Mouse (Mus musculus) MEL (cell line): ENCODE measurements around the gene Eif2s2. TPM values are rescaled to one million over a fixed set of nuclear protein-coding genes. Genes with fewer than 3 reads are reported as not detected.

Source experiments
- DNase-seq: peaks from one replicate; pipeline ENCODE4 v3.0.0; 2011; ENCODE audit warnings: low read depth, low spot score
- H3K27ac ChIP-seq: 2 replicates; pipeline ENCODE4 v1.5.1; 2012; ENCODE audit warnings: low read depth, mild to moderate bottlenecking, control low read depth, low read length, moderate library complexity; ENCODE audit not compliant: control insufficient read depth
- H3K27me3 ChIP-seq, 2 experiments: fragments of 150-350 bp in 1 of 2; sonication (generic) in 1 of 2; 2 replicates each; pipeline ENCODE4 v1.6.1; 2012; ENCODE audit warnings: low read length in 2 of 2, mild to moderate bottlenecking in 2 of 2, improper control_type of control experiment in 1 of 2, moderate library complexity in 1 of 2; ENCODE audit not compliant: insufficient read depth in 2 of 2, control insufficient read depth in 1 of 2
- H3K36me3 ChIP-seq, 2 experiments: 2 replicates each; pipeline ENCODE4 v1.6.1; 2012 to 2014; ENCODE audit warnings: low read length in 2 of 2, improper control_type of control experiment in 1 of 2, inconsistent platforms in 1 of 2, mild to moderate bottlenecking in 1 of 2; ENCODE audit not compliant: insufficient read depth in 2 of 2, control insufficient read depth in 1 of 2
- H3K4me1 ChIP-seq, 2 experiments: fragments of 150-350 bp in 1 of 2; sonication (generic) in 1 of 2; 2 replicates each; pipeline ENCODE4 v1.6.1; 2012; ENCODE audit warnings: low read length in 2 of 2, improper control_type of control experiment in 1 of 2, mild to moderate bottlenecking in 1 of 2; ENCODE audit not compliant: insufficient read depth in 2 of 2, control insufficient read depth in 1 of 2
- H3K4me3 ChIP-seq, 2 experiments: fragments of 150-350 bp in 1 of 2; sonication (generic) in 1 of 2; 2 replicates each; pipeline ENCODE4 v1.5.1; 2012; ENCODE audit warnings: low read depth in 2 of 2, low read length in 2 of 2, mild to moderate bottlenecking in 2 of 2, moderate library complexity in 2 of 2, control low read depth in 1 of 2, improper control_type of control experiment in 1 of 2; ENCODE audit not compliant: control insufficient read depth in 1 of 2, insufficient read depth in 1 of 2
- H3K79me2 ChIP-seq: 2 replicates; pipeline ENCODE4 v1.6.1; 2012; ENCODE audit warnings: mild to moderate bottlenecking, low read length, moderate library complexity; ENCODE audit not compliant: control insufficient read depth, poor library complexity, insufficient read depth
- H3K9ac ChIP-seq: 2 replicates; pipeline ENCODE4 v1.6.1; 2012; ENCODE audit warnings: low read depth, mild to moderate bottlenecking, control low read depth, low read length, moderate library complexity; ENCODE audit not compliant: control insufficient read depth, poor library complexity, severe bottlenecking
- H3K9me3 ChIP-seq: fragments of 150-350 bp; sonication (generic); replicated peaks from 2 replicates; pipeline ENCODE4 v1.6.1; 2012; ENCODE audit warnings: mild to moderate bottlenecking, low read length, improper control_type of control experiment, moderate library complexity; ENCODE audit not compliant: insufficient read depth
- CHD1 ChIP-seq: IDR thresholded peaks from 2 replicates; pipeline ENCODE4 v1.6.1; 2012; ENCODE audit warnings: low read depth, mild to moderate bottlenecking, inconsistent platforms, low read length, improper control_type of control experiment
- CHD2 ChIP-seq: IDR thresholded peaks from 2 replicates; pipeline ENCODE4 v1.6.1; 2011; ENCODE audit warnings: low read length, improper control_type of control experiment
- CTCF ChIP-seq, 3 experiments: IDR thresholded peaks in 2 of 3; conservative IDR thresholded peaks in 1 of 3; 2 replicates each; pipeline ENCODE4 v1.5.1; 2011 to 2012; ENCODE audit warnings: low read length in 3 of 3, low read depth in 2 of 3, mild to moderate bottlenecking in 2 of 3, improper control_type of control experiment in 1 of 3, inconsistent platforms in 1 of 3, mixed read lengths in 1 of 3, moderate library complexity in 1 of 3; ENCODE audit not compliant: control insufficient read depth in 1 of 3, insufficient read depth in 1 of 3, poor library complexity in 1 of 3, severe bottlenecking in 1 of 3
- ELF1 ChIP-seq: IDR thresholded peaks from 2 replicates; pipeline ENCODE4 v1.6.1; 2014; ENCODE audit warnings: low read depth, mild to moderate bottlenecking, inconsistent platforms, low read length, improper control_type of control experiment, moderate library complexity
- EP300 ChIP-seq, 2 experiments: IDR thresholded peaks; 2 replicates each; pipeline ENCODE4 v1.6.1; 2011; ENCODE audit warnings: improper control_type of control experiment in 2 of 2, low read length in 2 of 2, low read depth in 1 of 2, mild to moderate bottlenecking in 1 of 2
- ETS1 ChIP-seq: IDR thresholded peaks from 2 replicates; pipeline ENCODE4 v1.6.1; 2012; ENCODE audit warnings: low read depth, mild to moderate bottlenecking, inconsistent platforms, low read length, improper control_type of control experiment, moderate library complexity
- GABPA ChIP-seq: IDR thresholded peaks from 2 replicates; pipeline ENCODE4 v1.6.1; 2012; ENCODE audit warnings: low read depth, mild to moderate bottlenecking, inconsistent platforms, low read length, improper control_type of control experiment, moderate library complexity
- GATA1 ChIP-seq: IDR thresholded peaks from 2 replicates; pipeline ENCODE4 v1.6.1; 2011; ENCODE audit warnings: low read depth, low read length, improper control_type of control experiment
- HCFC1 ChIP-seq: IDR thresholded peaks from 2 replicates; pipeline ENCODE4 v1.6.1; 2012; ENCODE audit warnings: low read depth, mild to moderate bottlenecking, inconsistent platforms, low read length, improper control_type of control experiment, moderate library complexity
- MAFK ChIP-seq: IDR thresholded peaks from 2 replicates; pipeline ENCODE4 v1.6.1; 2011; ENCODE audit warnings: low read depth, mild to moderate bottlenecking, low read length, improper control_type of control experiment, borderline replicate concordance
- MAZ ChIP-seq: IDR thresholded peaks from 2 replicates; pipeline ENCODE4 v1.6.1; 2012; ENCODE audit warnings: low read depth, mild to moderate bottlenecking, inconsistent platforms, low read length, improper control_type of control experiment
- MEF2A ChIP-seq: IDR thresholded peaks from 2 replicates; pipeline ENCODE4 v1.6.1; 2014; ENCODE audit warnings: low read depth, mild to moderate bottlenecking, inconsistent platforms, low read length, improper control_type of control experiment; ENCODE audit not compliant: poor library complexity, insufficient replicate concordance, severe bottlenecking; ENCODE audit errors: extremely low read depth
- MXI1 ChIP-seq: IDR thresholded peaks from 2 replicates; pipeline ENCODE4 v1.6.1; 2011; ENCODE audit warnings: mild to moderate bottlenecking, low read depth, low read length, improper control_type of control experiment
- NRF1 ChIP-seq: IDR thresholded peaks from 2 replicates; pipeline ENCODE4 v1.6.1; 2014; ENCODE audit warnings: low read depth, mild to moderate bottlenecking, inconsistent platforms, low read length, improper control_type of control experiment, moderate library complexity; ENCODE audit not compliant: poor library complexity, insufficient read depth, severe bottlenecking
- POLR2AphosphoS2 ChIP-seq: IDR thresholded peaks from 2 replicates; pipeline ENCODE4 v1.6.1; 2011; ENCODE audit warnings: low read length, improper control_type of control experiment
- POLR2AphosphoS5 ChIP-seq: IDR thresholded peaks from 2 replicates; pipeline ENCODE4 v1.6.1; 2012; ENCODE audit warnings: low read depth, borderline replicate concordance, mild to moderate bottlenecking, inconsistent platforms, low read length, moderate library complexity, mixed read lengths
- SIN3A ChIP-seq: IDR thresholded peaks from 2 replicates; pipeline ENCODE4 v1.6.1; 2012; ENCODE audit warnings: low read length, improper control_type of control experiment, inconsistent platforms
- SMC3 ChIP-seq: IDR thresholded peaks from 2 replicates; pipeline ENCODE4 v1.6.1; 2011; ENCODE audit warnings: low read depth, low read length, improper control_type of control experiment
- UBTF ChIP-seq: IDR thresholded peaks from 2 replicates; pipeline ENCODE4 v1.6.1; 2012; ENCODE audit warnings: low read depth, mild to moderate bottlenecking, inconsistent platforms, low read length, improper control_type of control experiment, moderate library complexity, borderline replicate concordance; ENCODE audit not compliant: insufficient read depth
- USF2 ChIP-seq, 2 experiments: IDR thresholded peaks; 2 replicates each; pipeline ENCODE4 v1.6.1; 2011 to 2012; ENCODE audit warnings: improper control_type of control experiment in 2 of 2, low read length in 2 of 2, borderline replicate concordance in 1 of 2, inconsistent platforms in 1 of 2, low read depth in 1 of 2, mild to moderate bottlenecking in 1 of 2; ENCODE audit not compliant: insufficient read depth in 1 of 2
- ZC3H11A ChIP-seq: IDR thresholded peaks from 2 replicates; pipeline ENCODE4 v1.6.1; 2012; ENCODE audit warnings: low read depth, mild to moderate bottlenecking, inconsistent platforms, low read length, improper control_type of control experiment
- ZKSCAN1 ChIP-seq: IDR thresholded peaks from 2 replicates; pipeline ENCODE4 v1.6.1; 2012; ENCODE audit warnings: low read depth, mild to moderate bottlenecking, inconsistent platforms, low read length, improper control_type of control experiment, moderate library complexity
- ZNF384 ChIP-seq: IDR thresholded peaks from 2 replicates; pipeline ENCODE4 v1.6.1; 2012; ENCODE audit warnings: low read depth, mild to moderate bottlenecking, inconsistent platforms, low read length, improper control_type of control experiment
- polyA plus RNA-seq, 2 experiments: library from polyadenylated mRNA; stranded (reverse) in 1 of 2; unstranded in 1 of 2; fragments of >175 nt in 1 of 2; fragments of >200 nt in 1 of 2; gene quantifications; 2 replicates each; pipeline versions ENCODE4 v1.2.1 to v1.2.4; 2012; ENCODE audit warnings: low replicate concordance in 2 of 2, low read depth in 1 of 2; ENCODE audit not compliant: insufficient read length in 2 of 2, insufficient read depth in 1 of 2, missing spikeins in 1 of 2
- total RNA-seq: library from RNA; depleted of rRNA; stranded (reverse); fragments of 300-350 nt; gene quantifications from 2 replicates; pipeline ENCODE4 v1.2.3, GENCODE M21; 2012

Eif2s2 gene
- total and polyA plus RNA-seq, 3 experiments: 105 to 274 (median 172) TPM

- TF ChIP-seq MAZ: 0 out of 2 replicates have a peak, but pooled peaks have one; percentile 27
- TF ChIP-seq ZC3H11A: no peak
- TF ChIP-seq MXI1: no peak
- no peak for TF ChIP-seq SMC3
- no peak for TF ChIP-seq NRF1
- TF ChIP-seq POLR2AphosphoS2: no peak
- TF ChIP-seq CTCF (IDR thresholded peaks at IDR 0.05 in 2 of 3, conservative IDR thresholded peaks at IDR 0.05 in 1 of 3; ENCODE audit: control insufficient read depth in 1 of 3, insufficient read depth in 1 of 3, low read depth in 2 of 3, low read length in 3 of 3, poor library complexity in 1 of 3, severe bottlenecking in 1 of 3): no peak
- TF ChIP-seq SIN3A: no peak
- no peak for TF ChIP-seq CHD1
- no peak for TF ChIP-seq HCFC1
- TF ChIP-seq MEF2A: no peak
- TF ChIP-seq MAFK: no peak
- no peak for TF ChIP-seq GABPA
- no peak for TF ChIP-seq CHD2
- TF ChIP-seq POLR2AphosphoS5: no peak
- no peak for TF ChIP-seq ZKSCAN1
- no peak for TF ChIP-seq USF2 (IDR thresholded peaks at IDR 0.05; ENCODE audit: borderline replicate concordance in 1 of 2, insufficient read depth in 1 of 2, low read depth in 1 of 2, low read length in 2 of 2)
- TF ChIP-seq ELF1: no peak
- TF ChIP-seq GATA1: peak; percentile 58
- 0 out of 2 replicates have a peak, but pooled peaks have one; percentile 10 for TF ChIP-seq ETS1
- TF ChIP-seq ZNF384: no peak
- TF ChIP-seq EP300 (IDR thresholded peaks at IDR 0.05; ENCODE audit: low read depth in 1 of 2, low read length in 2 of 2): peak in 1 of 2 experiments; percentile 53; a peak in 2 of 4 replicates
- TF ChIP-seq UBTF: no peak
- Histone ChIP-seq H3K4me1 (peaks cover 12 to 18% of the 10 kb centered on the region in 2 experiments), H3K9ac (no peak overlapping the region), H3K9me3 (no peaks in the 10 kb centered on the region), H3K27me3 (no peaks in the 10 kb centered on the region), H3K4me3 (no peak overlapping the region), H3K27ac (no peak overlapping the region), H3K79me2 (peaks cover 47% of the 10 kb centered on the region), H3K36me3 (peaks cover 10 to 35% of the 10 kb centered on the region in 2 experiments)
- peak; percentile 40 for DNase-seq
Measured at GRCm38 (mm10) chr2:154832471-154832870, 60.3 kb downstream of the Eif2s2 start.
